Mouse (Mus musculus) cerebellum, adult 11 months (tissue): ENCODE measurements around the gene BC025920.

Source experiments
- DNase-seq: peaks from one replicate; pipeline ENCODE4 v3.0.0; 2022

The BC025920 gene

DNA sequence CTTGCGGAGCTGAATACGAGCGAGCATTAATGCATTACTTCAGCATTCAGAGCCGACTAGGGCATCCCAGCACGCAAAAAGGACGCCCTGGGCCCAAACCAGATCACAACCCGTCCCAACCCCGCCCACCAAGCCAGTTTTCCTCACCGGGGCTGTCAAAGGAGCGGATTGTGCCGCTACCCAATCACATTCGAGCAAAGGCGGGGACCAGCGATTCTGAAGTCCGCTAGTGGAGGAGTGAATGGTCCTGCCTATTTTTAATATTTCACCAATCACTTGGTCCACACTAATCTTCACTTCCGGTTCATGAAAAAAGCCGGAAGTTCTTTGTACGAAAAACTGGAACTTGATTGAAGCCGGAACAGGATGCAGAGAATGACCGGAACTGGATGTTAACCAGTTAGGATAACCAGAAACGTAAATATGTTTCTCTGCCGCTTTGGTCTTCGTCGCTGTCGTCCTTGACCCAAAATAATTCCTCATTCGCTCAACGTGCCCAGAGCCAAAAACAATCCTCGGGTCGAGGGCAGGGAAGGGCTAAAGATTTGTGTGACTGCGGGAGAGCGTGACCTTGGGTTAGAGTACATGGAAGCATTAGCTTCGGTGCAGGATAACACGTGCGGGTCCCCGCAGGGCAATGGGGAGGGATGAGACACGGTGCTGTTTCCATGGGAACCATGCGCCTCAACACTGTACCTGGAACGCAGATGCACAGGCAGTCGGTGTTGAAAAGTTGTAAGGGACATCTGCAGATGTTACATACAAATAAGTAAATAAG lies at the start of gene BC025920:
Gene BC025920 (plus strand): TSS at position 297 of the 778 bp plus-strand sequence.
- peak; percentile 92 for DNase-seq

DNA sequence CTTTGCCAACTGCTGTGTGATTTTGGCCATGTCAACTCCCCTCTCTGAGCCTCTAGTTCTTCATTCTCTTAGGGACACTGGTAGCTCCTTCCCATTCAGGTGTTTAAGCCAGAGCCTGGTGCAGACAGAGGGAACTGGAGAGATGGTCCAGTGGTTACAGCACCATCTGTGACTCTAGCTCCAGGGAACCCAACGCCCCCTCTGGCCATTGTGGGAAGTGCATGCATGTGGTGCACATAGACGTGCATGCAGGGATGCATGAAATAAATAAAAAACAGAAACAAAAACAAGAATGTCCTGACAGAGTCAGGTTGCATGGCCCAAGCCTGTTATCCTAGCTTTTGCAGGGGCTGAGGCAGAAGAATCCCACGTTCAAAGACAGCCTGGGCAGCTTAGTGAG lies 49.8 kb upstream of the BC025920 start:
- DNase-seq = no peak

DNA sequence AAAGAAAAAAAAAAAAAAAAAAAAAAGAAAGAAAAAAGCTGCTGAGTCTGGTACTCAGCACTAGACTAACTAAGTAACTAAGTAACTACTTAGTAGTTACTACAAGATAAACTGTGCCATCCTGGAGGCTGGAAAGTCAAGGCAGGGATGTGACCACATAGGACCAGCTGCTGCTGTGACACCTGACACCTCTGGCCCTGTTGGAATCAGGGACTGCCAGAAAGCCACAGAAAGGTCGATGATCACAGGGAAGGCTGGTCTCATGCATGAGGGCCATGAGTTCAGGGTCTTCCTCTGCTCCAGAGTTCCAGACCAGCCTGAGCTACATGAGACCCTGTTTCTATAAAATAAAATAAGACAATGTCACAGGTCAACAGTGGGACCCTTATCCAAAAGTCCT lies 48.6 kb upstream of the BC025920 start:
- no peak for DNase-seq

DNA sequence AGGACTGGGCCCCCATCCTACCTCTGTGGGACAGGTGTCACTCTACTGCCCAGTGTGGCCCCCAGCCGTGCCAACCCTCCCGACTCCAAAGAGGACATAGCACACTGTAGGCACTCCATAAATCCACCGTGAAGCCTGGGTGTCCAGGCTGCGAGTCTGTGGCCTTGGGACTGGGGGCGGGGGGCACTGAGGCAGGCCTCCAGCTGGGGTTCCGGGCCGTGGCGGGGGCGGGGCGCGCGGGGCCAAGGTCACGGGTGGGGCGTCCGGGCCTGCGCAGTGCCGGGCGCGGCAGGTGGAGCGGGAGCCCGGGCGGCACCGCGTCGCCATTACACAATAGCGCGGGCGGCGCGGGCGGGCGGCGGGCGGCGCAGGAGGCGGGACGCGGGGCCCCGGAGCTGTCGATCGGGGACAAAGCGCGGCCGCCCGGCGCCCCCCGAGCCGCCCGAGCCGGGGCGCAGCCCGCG lies 46.9 kb upstream of the BC025920 start, which contains the start of gene Aes:
Gene Aes (plus strand): TSS at position 326 of the 464 bp plus-strand sequence.
- DNase-seq = peak; percentile 83

DNA sequence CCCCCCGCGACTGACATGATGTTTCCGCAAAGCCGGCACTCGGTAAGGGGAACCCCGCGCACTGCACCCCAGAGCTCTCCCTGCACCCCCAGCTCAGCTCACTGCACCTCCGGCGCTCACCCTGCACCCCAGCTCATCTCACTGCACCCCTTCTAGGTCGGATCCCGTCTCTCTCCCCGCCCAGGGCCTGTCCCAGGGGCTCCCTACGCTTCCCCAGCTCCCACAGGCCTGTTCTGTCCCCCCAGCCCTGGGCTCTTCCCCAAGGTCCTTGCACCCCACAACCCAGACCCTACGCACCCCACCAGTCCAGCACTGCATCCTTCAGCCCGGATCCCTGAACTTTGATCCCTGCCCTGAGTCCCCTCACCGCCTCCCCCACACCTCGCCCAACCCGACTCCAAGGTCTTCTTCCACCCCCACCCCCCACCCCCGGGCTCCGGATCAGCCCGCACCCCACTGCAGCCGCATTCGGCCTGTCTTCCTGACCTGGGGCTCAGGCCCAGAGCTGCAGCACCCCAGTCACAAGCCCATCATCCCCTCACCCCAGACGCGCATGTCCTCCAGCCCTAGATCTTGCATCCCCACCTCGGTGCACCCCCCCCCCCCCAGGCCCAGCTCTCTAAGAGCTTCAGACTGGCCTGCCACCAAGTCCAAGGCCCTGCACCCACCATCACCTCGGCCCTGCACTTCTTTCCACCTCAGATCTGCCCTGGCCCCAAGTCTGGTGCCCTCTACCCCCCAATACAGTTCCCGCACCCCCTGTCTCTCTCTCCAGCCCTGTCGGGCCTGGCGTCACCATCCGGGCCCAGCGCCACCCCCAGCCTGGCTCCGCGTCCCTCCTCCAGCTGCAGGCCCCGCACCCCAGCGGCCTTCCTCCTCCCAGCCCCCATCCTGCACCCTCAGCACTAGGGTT lies 46.2 kb upstream of the BC025920 start:
- DNase-seq = peak; percentile 72

DNA sequence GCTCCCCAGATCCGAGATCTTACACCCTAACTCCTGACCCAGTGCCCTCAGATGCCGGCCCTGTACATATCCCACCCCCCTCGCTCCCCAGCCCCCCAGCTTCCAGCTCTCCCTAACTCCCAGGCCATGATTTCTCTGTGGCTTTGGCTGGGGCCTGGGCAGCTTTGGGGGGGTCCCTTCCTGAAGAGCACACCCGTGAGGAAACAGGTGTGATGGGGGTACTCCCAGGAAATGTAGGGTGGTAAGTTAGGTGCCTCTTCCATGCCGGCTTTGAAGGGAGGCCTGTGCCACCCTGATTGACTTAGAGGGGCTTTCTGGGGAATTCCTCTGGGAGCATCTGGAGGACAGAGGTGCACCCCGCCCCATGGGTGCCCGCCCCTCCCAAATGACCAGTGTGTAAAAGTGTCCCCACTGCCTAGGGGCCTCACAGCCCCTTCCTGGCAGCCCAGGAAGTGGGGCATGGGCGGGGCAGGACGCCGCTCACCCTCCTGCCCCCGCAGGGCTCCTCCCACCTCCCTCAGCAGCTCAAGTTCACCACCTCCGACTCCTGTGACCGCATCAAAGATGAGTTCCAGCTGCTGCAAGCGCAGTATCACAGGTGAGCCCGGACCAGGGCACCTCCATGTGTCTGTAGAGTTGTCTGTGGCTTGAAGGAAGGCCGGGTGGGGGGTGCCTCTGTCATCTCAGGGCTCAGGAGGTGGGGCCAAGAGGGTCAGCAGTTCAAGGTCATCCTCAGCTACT lies 45.2 kb upstream of the BC025920 start:
- DNase-seq = no peak

DNA sequence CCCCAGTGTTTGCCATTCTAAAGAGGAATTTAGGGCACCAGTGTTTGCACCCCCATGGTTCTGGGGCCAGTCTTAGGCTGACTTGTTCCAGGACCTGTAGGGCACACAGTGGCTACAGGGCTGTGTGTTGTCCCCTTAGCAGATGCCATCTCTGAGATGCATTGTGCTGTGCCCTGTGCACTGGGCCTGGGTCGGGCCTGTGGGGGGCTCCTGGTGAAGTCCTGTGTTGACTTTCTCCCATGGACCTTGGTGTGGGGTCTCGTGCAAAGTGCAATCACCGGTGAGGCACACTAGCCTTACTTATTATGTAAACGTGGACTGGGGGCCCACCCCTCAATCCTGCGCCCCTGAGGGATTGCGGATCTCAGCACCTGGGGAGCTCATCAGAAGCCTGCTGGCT lies 43.7 kb upstream of the BC025920 start:
- DNase-seq = no peak

DNA sequence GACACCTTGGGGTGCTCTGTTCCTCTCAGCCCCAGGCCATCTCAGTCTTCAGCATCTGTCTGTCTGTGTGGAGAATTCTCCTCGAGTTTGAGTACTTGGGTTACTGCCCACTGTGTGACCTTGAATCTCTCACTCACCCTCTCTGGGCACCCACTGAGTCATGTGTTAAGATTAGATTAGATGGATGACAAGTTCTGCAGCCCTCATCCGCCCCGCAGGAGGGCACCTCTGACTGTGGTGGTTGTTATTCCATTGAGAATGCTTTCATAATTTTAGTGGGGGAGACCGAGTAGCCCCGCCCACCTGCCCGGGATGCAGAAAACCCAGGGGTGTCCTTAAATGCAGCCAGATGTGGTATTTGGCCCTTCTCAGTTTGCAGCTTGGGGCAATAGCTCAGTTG lies 42.6 kb upstream of the BC025920 start:
- DNase-seq = no peak

DNA sequence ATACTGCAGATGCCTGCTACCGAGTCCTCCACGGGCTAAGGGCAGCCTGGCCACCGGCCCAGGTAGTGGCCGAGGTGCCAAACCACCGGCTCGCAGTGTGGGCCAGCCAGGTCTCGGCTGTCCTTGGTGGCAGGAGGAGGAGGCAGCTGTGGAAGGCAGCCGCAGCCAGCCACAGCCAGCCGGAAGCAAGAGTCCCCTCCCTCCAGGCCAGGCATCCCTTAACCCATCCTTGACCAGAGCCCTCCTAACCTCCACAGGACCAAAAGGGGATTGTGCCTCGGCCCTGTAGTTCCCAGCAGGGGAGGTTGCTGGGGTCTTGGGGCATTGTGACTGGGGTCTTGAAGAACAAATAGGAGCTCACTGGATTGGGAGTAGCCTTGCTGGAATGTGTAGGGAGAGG lies 41.9 kb upstream of the BC025920 start:
- no peak for DNase-seq

DNA sequence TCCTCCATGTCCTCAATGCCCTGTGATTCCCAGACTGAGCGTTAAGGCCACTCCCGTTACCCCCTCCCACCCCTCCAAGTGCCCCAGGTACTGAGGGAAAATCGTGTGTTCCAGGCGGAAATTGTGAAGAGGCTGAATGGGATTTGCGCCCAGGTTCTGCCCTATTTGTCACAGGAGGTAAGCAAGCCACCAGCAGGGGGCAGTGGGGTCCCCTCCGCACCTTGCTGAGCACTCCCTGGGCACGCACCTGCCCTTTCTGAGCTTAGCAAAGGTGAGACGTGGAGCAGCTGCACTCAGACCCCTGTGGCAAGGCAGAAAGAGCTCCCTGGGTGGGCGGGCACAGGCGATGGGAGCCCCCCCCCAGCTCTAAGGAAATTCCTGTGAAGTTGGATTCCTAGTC lies 41.3 kb upstream of the BC025920 start:
- DNase-seq = peak; percentile 77

DNA sequence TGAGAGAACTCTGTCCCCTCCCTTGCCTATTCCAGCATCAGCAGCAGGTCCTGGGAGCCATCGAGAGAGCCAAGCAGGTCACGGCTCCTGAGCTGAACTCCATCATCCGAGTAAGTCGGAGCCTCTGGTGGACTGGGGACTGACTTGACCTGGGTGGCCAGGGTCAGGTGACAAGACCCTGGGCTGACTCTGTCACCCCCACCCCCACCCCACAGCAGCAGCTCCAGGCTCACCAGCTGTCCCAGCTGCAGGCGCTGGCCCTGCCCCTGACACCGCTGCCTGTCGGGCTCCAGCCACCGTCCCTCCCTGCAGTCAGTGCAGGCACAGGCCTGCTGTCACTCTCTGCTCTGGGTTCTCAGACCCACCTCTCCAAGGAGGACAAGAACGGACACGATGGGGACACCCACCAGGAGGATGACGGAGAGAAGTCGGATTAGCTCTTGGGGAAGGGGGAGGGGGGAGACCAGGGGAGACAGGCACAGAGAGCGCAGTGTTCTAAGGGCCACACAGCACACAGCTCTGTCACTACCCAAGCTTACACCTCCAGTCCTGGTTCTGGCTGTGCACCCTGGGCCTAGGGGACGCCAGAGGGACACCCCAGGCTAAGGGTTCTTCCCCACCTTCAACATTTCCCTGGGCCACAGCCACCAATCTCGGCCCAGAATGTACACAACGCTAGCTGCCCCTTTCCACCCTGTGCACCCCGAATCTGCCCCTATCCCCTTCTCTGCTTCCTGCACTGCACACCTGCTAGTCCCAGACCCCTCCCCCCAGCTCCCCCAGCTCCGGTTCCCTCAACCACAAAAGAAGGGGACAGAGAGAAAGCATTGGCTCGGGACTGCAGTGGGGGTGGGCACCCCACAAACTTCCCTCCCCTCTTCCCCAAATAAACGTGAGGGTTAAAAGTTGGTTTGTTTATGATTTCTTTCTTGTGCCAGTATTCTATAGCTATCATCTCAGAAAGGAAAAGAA lies 40.5 kb upstream of the BC025920 start:
- no peak for DNase-seq

DNA sequence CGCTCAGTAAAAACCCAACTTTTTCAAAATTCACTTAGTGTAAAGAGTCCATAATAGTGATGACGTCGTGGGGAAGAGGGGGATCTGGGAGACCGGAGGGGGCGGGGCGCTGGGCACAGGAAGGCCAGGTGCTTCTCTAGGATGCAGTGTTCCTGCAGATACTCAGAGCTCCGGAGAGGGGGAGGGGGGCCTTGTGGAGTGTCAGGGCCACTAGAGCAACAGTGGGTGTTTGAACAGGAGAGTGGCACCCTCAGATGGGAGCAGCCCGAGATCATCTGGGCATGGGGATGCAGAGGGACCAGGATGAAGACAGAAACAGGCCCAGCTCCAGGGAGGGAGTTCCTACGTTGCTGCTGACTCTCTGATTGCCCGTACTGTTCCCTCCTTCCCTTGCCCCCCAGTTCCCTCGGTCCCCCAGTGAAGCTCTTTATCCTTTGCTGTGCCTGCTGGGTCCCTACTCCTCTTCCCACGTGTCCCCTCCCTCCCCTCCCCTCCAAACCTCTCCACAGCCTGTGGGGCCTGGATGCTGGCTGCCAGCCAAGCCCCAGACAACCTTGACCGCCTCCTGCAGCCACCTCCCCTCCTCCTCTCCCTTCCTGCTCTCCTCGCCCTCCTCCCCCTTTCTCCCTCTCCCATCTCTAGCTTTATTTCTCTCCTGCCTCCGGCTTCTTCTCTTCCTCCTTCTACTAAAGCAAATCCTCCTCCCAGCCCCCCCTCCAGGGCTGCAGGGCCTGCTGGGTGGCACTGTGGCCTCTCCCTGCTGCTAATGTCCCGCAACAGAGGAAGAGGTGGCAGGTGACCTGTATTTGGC lies 37.5 kb upstream of the BC025920 start:
- no peak for DNase-seq

DNA sequence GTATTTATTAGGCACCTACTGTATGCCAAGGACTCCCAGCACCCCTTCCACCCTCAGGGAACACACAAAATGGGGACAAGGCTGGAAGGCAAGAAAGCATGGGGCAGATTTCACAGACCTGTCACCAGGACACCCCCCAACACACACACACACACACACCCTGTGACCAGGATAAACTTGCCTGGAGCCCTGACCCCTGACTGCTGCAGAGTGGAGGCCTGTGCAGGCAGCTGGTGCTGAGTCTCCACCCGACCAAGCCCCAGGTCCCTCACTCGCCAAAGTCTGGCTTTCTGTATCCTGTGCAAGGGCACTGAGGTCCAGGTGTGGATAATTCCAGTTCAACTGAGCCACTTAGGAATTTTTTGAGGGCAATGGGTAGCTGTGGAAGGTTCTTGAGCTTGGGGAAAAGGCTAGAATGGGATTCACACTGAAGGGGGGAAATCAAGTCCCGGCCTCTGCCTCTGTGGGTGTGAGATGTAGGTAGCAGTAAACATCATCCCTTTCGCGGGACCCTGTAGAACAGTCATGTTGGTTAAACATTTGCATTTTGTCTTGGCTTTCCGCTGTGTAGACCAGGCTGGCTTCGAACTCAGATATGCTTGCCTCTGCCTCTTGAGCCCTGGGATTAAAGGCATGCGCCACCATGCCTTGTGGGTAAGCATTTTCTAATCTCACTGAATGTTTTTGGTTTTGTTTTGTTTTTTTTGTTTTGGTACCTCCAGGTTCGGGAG lies 36.4 kb upstream of the BC025920 start:
- no peak for DNase-seq

DNA sequence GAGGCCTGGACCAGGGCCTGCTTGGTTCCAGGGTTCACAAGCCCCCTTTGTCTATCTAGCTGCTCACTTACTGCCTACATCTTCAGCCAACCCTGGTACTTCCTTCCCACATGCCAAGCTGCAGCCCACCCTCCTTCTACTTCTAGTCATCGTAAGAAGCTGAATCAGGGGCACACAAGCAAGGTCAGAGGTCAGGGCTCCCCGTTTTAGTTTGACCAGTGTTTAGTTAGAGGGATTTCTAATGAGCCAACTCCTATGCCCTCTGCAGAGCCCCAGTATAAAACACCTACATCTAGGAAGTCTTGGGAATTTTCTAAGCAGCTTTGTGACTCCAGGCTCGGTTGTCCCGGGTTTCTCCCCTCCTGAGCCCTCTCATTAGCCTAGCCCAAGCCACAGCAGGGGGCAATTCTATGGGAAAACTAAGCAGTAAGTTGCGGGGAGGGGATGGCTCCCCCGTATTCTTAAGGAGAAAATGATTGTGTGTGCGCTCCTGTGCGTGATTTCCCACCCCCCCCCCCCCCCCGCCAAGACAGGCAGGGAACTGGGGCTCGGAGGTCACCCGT lies 35.8 kb upstream of the BC025920 start:
- DNase-seq = no peak

DNA sequence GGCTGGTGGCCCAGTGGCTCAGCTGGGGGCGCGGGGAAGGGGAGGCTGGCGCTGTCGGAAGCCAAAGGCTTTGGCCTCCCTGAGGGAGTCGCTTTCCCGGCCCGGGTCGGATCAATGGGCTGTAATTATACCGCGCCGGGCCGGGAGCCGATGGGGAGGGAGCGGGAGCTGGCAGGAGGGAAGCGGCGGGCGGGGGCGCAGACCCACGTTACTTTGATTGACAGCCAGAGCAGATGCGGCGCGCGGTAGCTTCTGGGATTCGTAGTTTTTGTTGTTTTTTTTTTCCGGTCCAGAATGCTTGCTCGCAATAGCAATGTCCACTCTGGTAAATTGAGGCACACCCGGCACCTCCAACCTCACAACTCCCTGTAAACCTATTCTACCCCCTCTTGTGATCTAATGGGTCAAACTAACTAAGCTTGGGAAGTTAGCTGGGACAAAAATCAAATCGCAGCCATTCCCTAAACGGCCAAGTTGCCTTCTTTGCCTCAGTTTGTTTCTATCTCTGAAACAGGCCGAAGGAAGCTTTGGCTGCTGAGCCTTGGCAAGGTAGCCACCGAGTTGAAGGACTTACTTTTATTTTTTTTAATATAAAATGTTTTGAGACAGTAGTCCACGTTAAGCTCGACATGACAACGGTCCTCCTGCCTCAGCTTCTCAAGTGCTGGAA lies 35.1 kb upstream of the BC025920 start:
- DNase-seq = peak; percentile 96

DNA sequence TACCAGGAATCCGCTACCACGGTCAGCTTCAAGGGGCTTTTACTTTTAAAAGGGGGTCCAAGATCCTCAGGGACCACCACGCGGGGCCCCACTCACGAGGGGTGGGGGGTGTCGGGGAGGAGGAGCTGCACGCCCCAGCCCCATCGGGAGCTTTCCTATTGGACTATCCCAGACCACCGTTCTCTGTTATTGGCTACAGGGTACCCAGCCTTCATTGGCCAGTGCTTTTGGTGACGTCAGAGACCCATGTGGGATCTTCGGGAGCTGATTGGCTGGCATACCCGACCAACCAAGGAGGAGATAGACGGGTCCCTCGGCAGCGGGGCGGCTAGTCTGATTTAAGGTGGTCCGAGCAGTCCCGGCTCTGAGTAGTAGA lies 34.6 kb upstream of the BC025920 start:
- DNase-seq = peak; percentile 98

DNA sequence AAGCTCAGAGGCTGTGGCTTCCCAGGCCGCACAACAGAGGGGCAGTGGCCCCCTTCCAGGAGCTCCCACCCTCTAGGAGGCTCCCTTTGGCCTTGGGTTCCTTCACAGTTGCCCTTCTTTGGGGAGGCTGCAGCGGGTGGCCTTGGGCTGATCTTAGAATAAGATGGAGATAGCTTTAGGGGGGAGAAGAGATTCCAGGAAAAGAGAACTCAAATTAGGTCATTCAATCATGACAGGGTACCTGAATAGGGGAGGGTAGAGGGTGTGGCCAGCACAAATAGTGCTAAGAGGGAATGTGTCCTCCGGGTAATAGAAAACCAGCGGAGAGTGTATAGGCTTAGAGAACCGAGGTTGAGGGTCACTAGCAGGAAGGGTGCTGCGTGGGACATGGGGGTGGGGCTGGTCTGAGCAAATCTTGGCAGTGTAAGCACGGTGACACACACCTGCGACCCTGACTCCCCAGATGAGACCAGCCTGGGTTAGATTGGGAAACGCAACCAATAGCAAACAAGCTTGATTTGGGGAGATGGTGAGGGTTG lies 33.9 kb upstream of the BC025920 start:
- DNase-seq = no peak

DNA sequence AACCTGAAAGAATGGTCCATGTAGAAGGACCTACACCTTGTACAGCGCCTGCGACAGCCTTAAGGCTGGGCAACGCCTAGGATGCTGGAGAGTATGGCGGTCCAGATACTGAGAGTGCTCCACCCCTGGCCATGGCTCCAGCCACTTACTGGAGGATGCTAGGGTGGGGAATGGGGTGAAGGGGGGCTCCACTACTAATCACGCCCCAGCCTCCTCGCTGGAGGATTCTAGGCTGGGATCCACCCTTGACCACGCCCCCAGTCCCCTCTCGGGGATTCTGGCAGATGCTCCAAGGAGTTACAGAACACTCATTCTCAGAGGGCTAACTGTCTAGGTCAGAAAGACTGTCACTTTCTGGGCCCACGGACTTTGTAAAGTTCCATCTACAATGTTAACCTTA lies 33.1 kb upstream of the BC025920 start:
- DNase-seq = no peak
